Mouse (Mus musculus): ENCODE data around the gene Zdhhc21.

GRCm38 (mm10) chr4:82867111-82867510, 7.4 kb upstream of the Zdhhc21 start:
- no peak for TF ChIP-seq MAX (IDR thresholded peaks at IDR 0.05)
- no peak for TF ChIP-seq MYOG (IDR thresholded peaks at IDR 0.05; ENCODE audit: control insufficient read depth, extremely low read depth, insufficient read length)

Measured in C2C12 (cell line).